10 mouse cellular contexts compared by ENCODE assay signal in genomic region chr1:127676116-127676515, GRCm38 (mm10). TPM values are rescaled to one million over a fixed set of nuclear protein-coding genes. Genes with fewer than 3 reads are reported as not detected.
A peak's percentile ranks its signal among the peaks of the same experiment; 100 is the strongest.
DNase-seq lines count a peak whose midpoint lies in the region; ATAC-seq and TF ChIP-seq lines count a peak whose summit lies in the region.
"Had no signal": no experiment of that assay in that cellular context is flagged by ENCODE, and none has a peak within 500 bp of the region (broad histone marks: within the 10 kb centered on the region; RNA-seq: fewer than 3 reads in every experiment).

No protein-coding gene starts in this region.

- 35% methylated on average over 12 of the region's 12 CpGs for WGBS in heart, embryonic 13.5 days
- 24% methylated on average over 12 of the region's 12 CpGs for WGBS in forebrain, embryonic 10.5 days
- 34% methylated on average over 12 of the region's 12 CpGs for WGBS in limb, embryonic 14.5 days

- no peak overlapping the region for H3K27ac ChIP-seq in heart, embryonic 13.5 days (replicated peaks)
- H3K27ac ChIP-seq in forebrain, embryonic 10.5 days = peak overlapping the region; percentile 84; the same call in 1 of the 2 replicates
- no peak overlapping the region for H3K27ac ChIP-seq in limb, embryonic 14.5 days (replicated peaks; ENCODE audit: low read depth, low read length)
- H3K27ac ChIP-seq: stomach, embryonic 15.5 days had no signal

- intact Hi-C loops in heart, postnatal 10 days (cut with DNase I) = no loop called here

- H3K9me3 ChIP-seq in heart, embryonic 13.5 days = 0 out of 2 replicates have a peak, but pooled peaks cover 3% of the 10 kb centered on the region
- no peaks in the 10 kb centered on the region for H3K9me3 ChIP-seq in forebrain, embryonic 10.5 days
- 0 out of 2 replicates have a peak, but pooled peaks cover 3% of the 10 kb centered on the region for H3K9me3 ChIP-seq in limb, embryonic 14.5 days (ENCODE audit: control insufficient read depth, low read length)
- H3K9me3 ChIP-seq: stomach, embryonic 15.5 days had no signal

- peak overlapping the region; percentile 99 for H3K4me2 ChIP-seq in heart, embryonic 13.5 days
- H3K4me2 ChIP-seq in limb, embryonic 14.5 days (replicated peaks; ENCODE audit: low read depth, low read length, severe bottlenecking) = no peak overlapping the region

- no peak for DNase-seq in heart, postnatal 10 days
- peak; percentile 93 for DNase-seq in brain, adult 2 months (ENCODE audit: low read depth, low spot score)
- no peak for DNase-seq in forebrain, embryonic 10.5 days (ENCODE audit: extremely low spot score, low spot score)
- no peak for DNase-seq in limb, embryonic 14.5 days (ENCODE audit: low spot score)
- DNase-seq in thymus, postnatal 36 days = no peak
- DNase-seq in lung, postnatal 4 days = no peak
- no peak for DNase-seq in adrenal gland, postnatal 10 days

- H3K36me3 ChIP-seq in heart, embryonic 13.5 days = no peaks in the 10 kb centered on the region
- no peaks in the 10 kb centered on the region for H3K36me3 ChIP-seq in forebrain, embryonic 10.5 days (replicated peaks)
- H3K36me3 ChIP-seq in limb, embryonic 14.5 days (ENCODE audit: control insufficient read depth, insufficient read depth, low read length) = no peaks in the 10 kb centered on the region
- H3K36me3 ChIP-seq: stomach, embryonic 15.5 days had no signal

- H3K9ac ChIP-seq in heart, embryonic 13.5 days = peak overlapping the region; percentile 81
- H3K9ac ChIP-seq in limb, embryonic 14.5 days (ENCODE audit: low read depth, low read length, severe bottlenecking) = no peak overlapping the region
- H3K9ac ChIP-seq: stomach, embryonic 15.5 days had no signal

- H3K4me3 ChIP-seq in heart, embryonic 13.5 days = peak overlapping the region; percentile 72
- peak overlapping the region; percentile 67 for H3K4me3 ChIP-seq in forebrain, embryonic 10.5 days
- H3K4me3 ChIP-seq in limb, embryonic 14.5 days (replicated peaks; ENCODE audit: low read length) = 0 out of 2 replicates have a peak overlapping the region, but pooled peaks have one; percentile 52

- TF ChIP-seq POLR2A in limb, embryonic 14.5 days (IDR thresholded peaks at IDR 0.05; ENCODE audit: borderline replicate concordance, extremely low read depth, insufficient read depth, insufficient read length) = no peak

- ATAC-seq in heart, embryonic 13.5 days (ENCODE audit: extremely low read depth, insufficient number of reproducible peaks, low FRiP score, low TSS enrichment) = no peak
- ATAC-seq in limb, embryonic 14.5 days (ENCODE audit: low FRiP score, low read depth) = no peak

- peaks cover 73% of the 10 kb centered on the region for H3K27me3 ChIP-seq in heart, embryonic 13.5 days (replicated peaks)
- H3K27me3 ChIP-seq in forebrain, embryonic 10.5 days (ENCODE audit: poor library complexity, severe bottlenecking) = peaks cover 71% of the 10 kb centered on the region
- peaks cover 57% of the 10 kb centered on the region for H3K27me3 ChIP-seq in limb, embryonic 14.5 days (ENCODE audit: control insufficient read depth, insufficient read depth, low read length)

- H3K4me1 ChIP-seq in heart, embryonic 13.5 days = peaks cover 19% of the 10 kb centered on the region
- peaks cover 45% of the 10 kb centered on the region for H3K4me1 ChIP-seq in forebrain, embryonic 10.5 days
- peaks cover 5% of the 10 kb centered on the region for H3K4me1 ChIP-seq in limb, embryonic 14.5 days (ENCODE audit: control insufficient read depth, insufficient read depth, low read length)

RNA-seq across cellular contexts. Expression of gene Tmem163, which starts 3.2 kb away (rescaled TPM):
- 22.4 and 23.6 TPM in 2 replicates for polyA plus RNA-seq in heart, embryonic 13.5 days (2015; fragmentation: Nextera tagmentation; extraction: Ambion mirVana)
- 1 to 10 TPM; 5.1 to 7.9 TPM for total RNA-seq in heart, postnatal 10 days (2021)
- 9.8 and 9.9 TPM in 2 replicates for polyA plus RNA-seq in forebrain, embryonic 10.5 days (2016; fragmentation: Nextera tagmentation; extraction: Ambion mirVana)
- polyA plus RNA-seq in limb, embryonic 14.5 days (2012; rRNA removed) = 2.6 and 4.7 TPM in 2 replicates
- 1.7 and 2.5 TPM in 2 replicates for polyA plus RNA-seq in limb, embryonic 14.5 days (2014; fragmentation: Nextera tagmentation; extraction: Ambion mirVana)
- under 1 TPM; 0.30 to 0.39 TPM for total RNA-seq in adrenal gland, postnatal 10 days (2021)
- total RNA-seq: hematopoietic stem cell, adult 5-6 weeks had no signal

RNA-seq across cellular contexts. Expression of gene Acmsd, which starts 53.1 kb away (rescaled TPM):
- 0.49 and 0.56 TPM in 2 replicates for polyA plus RNA-seq in heart, embryonic 13.5 days (2015; fragmentation: Nextera tagmentation; extraction: Ambion mirVana)
- total RNA-seq in heart, postnatal 10 days (2021) = under 1 TPM in 1 of 2 experiments, not detected in 1; 0.31 TPM
- polyA plus RNA-seq in forebrain, embryonic 10.5 days (2016; fragmentation: Nextera tagmentation; extraction: Ambion mirVana) = 0.07 and 0.46 TPM in 2 replicates
- 0.03 TPM in 1 of 2 replicates, not detected in the other for polyA plus RNA-seq in limb, embryonic 14.5 days (2012; rRNA removed)
- polyA plus RNA-seq in limb, embryonic 14.5 days (2014; fragmentation: Nextera tagmentation; extraction: Ambion mirVana) = 0.11 and 0.12 TPM in 2 replicates
- under 1 TPM; 0.15 to 0.45 TPM for total RNA-seq in adrenal gland, postnatal 10 days (2021)
